Mouse (Mus musculus) heart, adult 2 months (tissue): Measurements from ENCODE around the gene Slc22a21.

Source experiments
- EP300 ChIP-seq: fragments of 200-500 bp; IDR thresholded peaks from 2 replicates; pipeline ENCODE4 v1.6.1; 2011; ENCODE audit warnings: low read depth, low read length, control low read depth; ENCODE audit not compliant: insufficient read depth
- POLR2A ChIP-seq: fragments of 200-500 bp; IDR thresholded peaks from 2 replicates; pipeline ENCODE4 v1.6.1; 2011; ENCODE audit warnings: mild to moderate bottlenecking, low read depth, low read length, control low read depth; ENCODE audit not compliant: insufficient read depth

- TF ChIP-seq POLR2A, result no peak
- TF ChIP-seq EP300, result no peak
These were observed 75.6 kb downstream of the Slc22a21 start for GRCm38 (mm10) chr11:53904534-53904925.
